Mouse (Mus musculus): ENCODE data around the gene Fam171a2.
"Not testable (repeated sequence)": the region's sequence is repeated elsewhere in the genome, so short reads cannot be mapped to it uniquely, and the experiment has no call there.

Fam171a2 gene

GRCm38 (mm10) chr11:102393719-102394420 is 53.6 kb downstream of the Fam171a2 start:
- no peak for DNase-seq (ENCODE audit: low spot score)

GRCm38 (mm10) chr11:102393238-102393634 is 54.2 kb downstream of the Fam171a2 start, which contains the start of gene Rundc3a:
TSS of gene Rundc3a (plus strand) at chr11:102393403.
- DNase-seq (ENCODE audit: low spot score) = peak; percentile 78

DNA sequence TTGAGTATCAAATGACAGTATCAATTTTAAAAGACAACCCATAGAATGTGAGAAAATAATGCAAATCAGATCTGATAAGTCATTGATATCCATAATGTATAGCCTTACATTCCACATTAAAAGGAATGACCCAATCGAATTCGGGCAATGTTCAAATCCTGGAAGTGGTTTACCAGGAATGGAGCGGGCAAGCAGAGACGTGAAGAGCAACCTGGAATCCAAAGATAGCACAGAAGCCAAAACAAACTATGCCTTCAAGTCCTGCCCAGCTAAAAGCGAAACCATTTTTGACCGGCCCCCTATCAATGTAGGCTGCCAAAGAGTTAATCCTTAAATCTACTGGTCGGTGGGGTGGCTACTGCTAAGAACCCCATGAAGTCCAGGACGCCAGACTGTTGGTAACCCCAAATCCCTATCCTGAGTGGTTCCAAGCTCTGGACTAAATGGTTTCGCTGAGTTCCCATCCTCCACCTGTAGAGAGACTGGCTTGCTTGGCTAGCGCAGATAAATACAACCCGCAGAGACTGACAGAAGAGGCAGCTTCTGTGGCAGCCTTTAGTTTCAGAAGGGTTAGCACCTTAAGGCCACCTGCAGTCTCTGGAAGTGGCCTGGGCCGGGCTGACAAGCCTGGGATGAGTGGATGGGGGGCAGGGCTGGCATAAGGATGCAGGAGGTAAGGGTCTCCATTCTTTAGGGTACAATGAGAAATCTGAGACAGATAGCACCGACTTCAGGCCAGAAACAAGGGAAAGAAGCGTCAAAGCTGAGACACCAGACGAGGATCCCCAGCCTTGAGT is 54.8 kb downstream of the Fam171a2 start:
- DNase-seq (ENCODE audit: low spot score) = no peak

DNA sequence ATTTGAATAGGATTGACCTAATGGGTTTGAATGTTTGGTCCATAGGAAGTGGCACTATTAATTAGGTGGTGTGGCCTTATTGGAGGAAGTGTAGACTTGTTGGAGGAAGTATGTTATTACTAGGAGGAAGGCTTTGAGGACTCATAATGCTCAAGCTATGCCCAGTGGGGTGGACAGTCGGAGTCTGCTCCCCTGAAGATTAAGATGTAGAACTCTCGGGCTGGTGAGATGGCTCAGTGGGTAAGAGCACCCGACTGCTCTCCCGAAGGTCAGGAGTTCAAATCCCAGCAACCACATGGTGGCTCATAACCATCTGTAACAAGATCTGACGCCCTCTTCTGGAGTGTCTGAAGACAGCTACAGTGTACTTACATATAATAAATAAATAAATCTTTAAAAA is 58.0 kb downstream of the Fam171a2 start:
- not testable (repeated sequence) for DNase-seq (ENCODE audit: low spot score)
